11 mouse cellular contexts compared by ENCODE assay signal in the genomic region with DNA sequence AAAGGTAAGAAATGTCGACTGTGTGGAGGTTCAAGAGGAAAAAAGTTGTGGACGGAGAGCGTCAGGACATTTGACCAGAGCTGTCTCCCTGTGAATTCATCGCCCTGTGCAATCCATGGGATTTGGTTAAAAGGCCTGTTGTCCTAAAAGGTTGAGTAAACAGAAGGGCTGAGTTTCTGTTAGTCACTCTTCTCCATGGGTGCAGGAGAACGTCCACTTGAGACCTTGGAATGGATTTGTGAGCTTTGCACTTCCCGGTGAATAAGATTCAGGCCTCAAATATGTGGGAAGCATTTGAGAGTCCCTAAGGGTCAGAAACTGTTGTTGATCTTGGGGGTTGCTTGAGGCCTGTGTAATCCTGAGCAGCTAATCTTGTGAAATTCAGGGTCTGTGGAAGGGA. TPM values are rescaled to one million over a fixed set of nuclear protein-coding genes. Genes with fewer than 3 reads are reported as not detected.
DNase-seq lines count a peak whose midpoint lies in the region; ATAC-seq and TF ChIP-seq lines count a peak whose summit lies in the region.
"Had no signal": no experiment of that assay in that cellular context is flagged by ENCODE, and none has a peak within 500 bp of the region (broad histone marks: within the 10 kb centered on the region; RNA-seq: fewer than 3 reads in every experiment).

No protein-coding gene starts in this region.

- H3K79me2 ChIP-seq in MEL (ENCODE audit: control insufficient read depth, insufficient read depth, low read length, poor library complexity): peaks cover 47% of the 10 kb centered on the region

- H3K4me3 ChIP-seq in heart, embryonic 16.5 days (ENCODE audit: low read length): peak overlapping the region; percentile 82
- H3K4me3 ChIP-seq in MEL (ENCODE audit: control insufficient read depth in 1 of 2, insufficient read depth in 1 of 2, low read depth in 2 of 2, low read length in 2 of 2): no peak overlapping the region
- no peak overlapping the region for H3K4me3 ChIP-seq in hindbrain, embryonic 12.5 days
- H3K4me3 ChIP-seq in lung, embryonic 16.5 days (ENCODE audit: low read length): peak overlapping the region; percentile 86

- no peak for DNase-seq in heart, adult 8-10 months (ENCODE audit: low spot score)
- no peak for DNase-seq in MEL (ENCODE audit: low read depth, low spot score)
- no peak for DNase-seq in spleen, adult 18-20 months
- DNase-seq in spleen, adult 12 weeks (ENCODE audit: low spot score): no peak
- DNase-seq: cerebellum, postnatal 10 days; retina, postnatal 1 day had no signal

- peaks cover 14% of the 10 kb centered on the region for H3K4me1 ChIP-seq in heart, embryonic 16.5 days (ENCODE audit: control insufficient read depth, insufficient read depth, low read length)
- peaks cover 9 to 14% of the 10 kb centered on the region in 2 experiments for H3K4me1 ChIP-seq in MEL (ENCODE audit: control insufficient read depth in 1 of 2, insufficient read depth in 2 of 2, low read length in 2 of 2)
- peaks cover 13% of the 10 kb centered on the region for H3K4me1 ChIP-seq in hindbrain, embryonic 12.5 days
- peaks cover 9% of the 10 kb centered on the region for H3K4me1 ChIP-seq in lung, embryonic 16.5 days (replicated peaks; ENCODE audit: control insufficient read depth, insufficient read depth, low read length)

- no peak for ATAC-seq in heart, embryonic 16.5 days (replicated peaks; ENCODE audit: extremely low read depth, insufficient read depth, low FRiP score)
- no peak for ATAC-seq in hindbrain, embryonic 12.5 days (ENCODE audit: low FRiP score)
- ATAC-seq in lung, embryonic 16.5 days (ENCODE audit: low read depth): 0 out of 2 replicates have a peak, but pooled peaks have one; percentile 20
- ATAC-seq in inflammation-experienced regulatory T-cells, adult 6 months: no peak
- ATAC-seq: Patski had no signal

- no peak for TF ChIP-seq EP300 in MEL (IDR thresholded peaks at IDR 0.05; ENCODE audit: low read depth in 1 of 2, low read length in 2 of 2)

- H3K9ac ChIP-seq in heart, embryonic 16.5 days (ENCODE audit: low read length): peak overlapping the region; percentile 88
- 0 out of 2 replicates have a peak overlapping the region, but pooled peaks have one; percentile 90 for H3K9ac ChIP-seq in MEL (ENCODE audit: control insufficient read depth, low read depth, low read length, poor library complexity, severe bottlenecking)
- H3K9ac ChIP-seq in hindbrain, embryonic 12.5 days: no peak overlapping the region
- H3K9ac ChIP-seq in lung, embryonic 16.5 days (ENCODE audit: low read length): 0 out of 2 replicates have a peak overlapping the region, but pooled peaks have one; percentile 11

- no peak for TF ChIP-seq RAD21 in MEL (IDR thresholded peaks at IDR 0.05; ENCODE audit: low read depth, low read length)

- no peak overlapping the region for H3K27ac ChIP-seq in heart, embryonic 16.5 days (ENCODE audit: low read length)
- no peak overlapping the region; the same call in 1 of the 2 replicates for H3K27ac ChIP-seq in MEL (ENCODE audit: control insufficient read depth, low read depth, low read length)
- H3K27ac ChIP-seq in hindbrain, embryonic 12.5 days: no peak overlapping the region
- peak overlapping the region; percentile 70 for H3K27ac ChIP-seq in lung, embryonic 16.5 days (ENCODE audit: low read length)

- peak overlapping the region; percentile 77 for H3K4me2 ChIP-seq in heart, embryonic 16.5 days (ENCODE audit: low read depth, low read length)
- H3K4me2 ChIP-seq in hindbrain, embryonic 12.5 days (replicated peaks): peak overlapping the region; percentile 93
- peak overlapping the region; percentile 94 for H3K4me2 ChIP-seq in lung, embryonic 16.5 days (ENCODE audit: low read depth, low read length)

- no peak for TF ChIP-seq CTCF in MEL (IDR thresholded peaks at IDR 0.05 in 2 of 3, conservative IDR thresholded peaks at IDR 0.05 in 1 of 3; ENCODE audit: control insufficient read depth in 1 of 3, insufficient read depth in 1 of 3, low read depth in 2 of 3, low read length in 3 of 3, poor library complexity in 1 of 3, severe bottlenecking in 1 of 3)

- WGBS in heart, embryonic 16.5 days: 67% methylated on average over 6 of the region's 6 CpGs
- 81% methylated on average over 6 of the region's 6 CpGs for WGBS in hindbrain, embryonic 12.5 days
- WGBS in lung, embryonic 16.5 days: 57% methylated on average over 6 of the region's 6 CpGs

- no peaks in the 10 kb centered on the region for H3K27me3 ChIP-seq in heart, embryonic 16.5 days (ENCODE audit: control insufficient read depth, insufficient read depth, low read length)
- no peaks in the 10 kb centered on the region for H3K27me3 ChIP-seq in MEL (ENCODE audit: control insufficient read depth in 1 of 2, insufficient read depth in 2 of 2, low read length in 2 of 2)
- no peaks in the 10 kb centered on the region for H3K27me3 ChIP-seq in hindbrain, embryonic 12.5 days
- no peaks in the 10 kb centered on the region for H3K27me3 ChIP-seq in lung, embryonic 16.5 days (ENCODE audit: control insufficient read depth, insufficient read depth, low read depth, low read length)
- H3K27me3 ChIP-seq: Patski had no signal

- TF ChIP-seq POLR2A in MEL (IDR thresholded peaks at IDR 0.05; ENCODE audit: control insufficient read depth in 1 of 2, insufficient read depth in 1 of 2, low read depth in 1 of 2, low read length in 2 of 2, poor library complexity in 1 of 2): no peak

- H3K36me3 ChIP-seq in heart, embryonic 16.5 days (ENCODE audit: control insufficient read depth, insufficient read depth): no peaks in the 10 kb centered on the region
- H3K36me3 ChIP-seq in MEL (ENCODE audit: control insufficient read depth in 1 of 2, insufficient read depth in 2 of 2, low read length in 2 of 2): peaks cover 0 to 22% of the 10 kb centered on the region in 2 experiments; a peak in 2 of 4 replicates
- no peaks in the 10 kb centered on the region for H3K36me3 ChIP-seq in hindbrain, embryonic 12.5 days
- H3K36me3 ChIP-seq in lung, embryonic 16.5 days (ENCODE audit: control insufficient read depth, insufficient read depth, low read length): no peaks in the 10 kb centered on the region

- H3K9me3 ChIP-seq in heart, embryonic 16.5 days (replicated peaks; ENCODE audit: control insufficient read depth, low read length): no peaks in the 10 kb centered on the region
- H3K9me3 ChIP-seq in MEL (replicated peaks; ENCODE audit: insufficient read depth, low read length): no peaks in the 10 kb centered on the region
- no peaks in the 10 kb centered on the region for H3K9me3 ChIP-seq in hindbrain, embryonic 12.5 days (replicated peaks)
- H3K9me3 ChIP-seq in lung, embryonic 16.5 days (ENCODE audit: control insufficient read depth, low read length): no peaks in the 10 kb centered on the region

TF ChIP-seq in MEL, 35 proteins besides CTCF, POLR2A, EP300 and RAD21:
- TF ChIP-seq UBTF (IDR thresholded peaks at IDR 0.05; ENCODE audit: borderline replicate concordance, insufficient read depth, low read depth, low read length): no peak
- TF ChIP-seq MAFK (IDR thresholded peaks at IDR 0.05; ENCODE audit: borderline replicate concordance, low read depth, low read length): no peak
- no peak for TF ChIP-seq BHLHE40 (IDR thresholded peaks at IDR 0.05; ENCODE audit: borderline replicate concordance, low read depth, low read length)
- TF ChIP-seq HCFC1 (IDR thresholded peaks at IDR 0.05; ENCODE audit: low read depth, low read length): no peak
- TF ChIP-seq POLR2AphosphoS2 (IDR thresholded peaks at IDR 0.05; ENCODE audit: low read length): no peak
- no peak for TF ChIP-seq TBP (IDR thresholded peaks at IDR 0.05; ENCODE audit: low read depth, low read length)
- no peak for TF ChIP-seq ZNF384 (IDR thresholded peaks at IDR 0.05; ENCODE audit: low read depth, low read length)
- no peak for TF ChIP-seq ZC3H11A (IDR thresholded peaks at IDR 0.05; ENCODE audit: low read depth, low read length)
- no peak for TF ChIP-seq KAT2A (conservative IDR thresholded peaks at IDR 0.05; ENCODE audit: low read depth, low read length)
- no peak for TF ChIP-seq GATA1 (IDR thresholded peaks at IDR 0.05; ENCODE audit: low read depth, low read length)
- no peak for TF ChIP-seq MXI1 (IDR thresholded peaks at IDR 0.05; ENCODE audit: low read depth, low read length)
- TF ChIP-seq MYB (IDR thresholded peaks at IDR 0.05; ENCODE audit: low read depth, low read length): no peak
- TF ChIP-seq USF1 (IDR thresholded peaks at IDR 0.05; ENCODE audit: low read depth, low read length): no peak
- no peak for TF ChIP-seq GABPA (IDR thresholded peaks at IDR 0.05; ENCODE audit: low read depth, low read length)
- TF ChIP-seq USF2 (IDR thresholded peaks at IDR 0.05; ENCODE audit: borderline replicate concordance in 1 of 2, insufficient read depth in 1 of 2, low read depth in 1 of 2, low read length in 2 of 2): no peak
- TF ChIP-seq ZKSCAN1 (IDR thresholded peaks at IDR 0.05; ENCODE audit: low read depth, low read length): no peak
- no peak for TF ChIP-seq ELF1 (IDR thresholded peaks at IDR 0.05; ENCODE audit: low read depth, low read length)
- no peak for TF ChIP-seq E2F4 (IDR thresholded peaks at IDR 0.05; ENCODE audit: borderline replicate concordance, low read depth, low read length)

RNA-seq across cellular contexts. Expression of gene Arfgef2, which starts 1.4 kb away (rescaled TPM):
- 6.2 TPM in 2 replicates for polyA plus RNA-seq in heart, embryonic 16.5 days (2015; fragmentation: Nextera tagmentation; extraction: Ambion mirVana)
- 10 to 100 TPM; 43.4 to 53.9 (median 47.4) TPM for total RNA-seq in heart, adult 8-10 months (2022)
- 18.3 and 19.1 TPM in 2 replicates for total RNA-seq in MEL (2012; rRNA removed)
- 10 to 100 TPM; 24.5 to 27.4 TPM for polyA plus RNA-seq in MEL (2012; ENCODE audit: insufficient read depth in 1 of 2, insufficient read length in 2 of 2, low read depth in 1 of 2, low replicate concordance in 2 of 2, missing spikeins in 1 of 2)
- polyA plus RNA-seq in hindbrain, embryonic 12.5 days (2016; fragmentation: Nextera tagmentation; extraction: Ambion mirVana): 6.4 and 6.8 TPM in 2 replicates
- 5.8 and 6.1 TPM in 2 replicates for polyA plus RNA-seq in lung, embryonic 16.5 days (2015; fragmentation: Nextera tagmentation; extraction: Ambion mirVana)
- 1 to 10 TPM; 2.4 to 4.2 (median 3.6) TPM for polyA plus RNA-seq in inflammation-experienced regulatory T-cells, adult 6 months (2017; shearing (Covaris generic))

RNA-seq across cellular contexts. Expression of gene Trp53rkb, which starts 14.5 kb away (rescaled TPM):
- polyA plus RNA-seq in heart, embryonic 16.5 days (2015; fragmentation: Nextera tagmentation; extraction: Ambion mirVana): 4.3 and 4.8 TPM in 2 replicates
- 1 to 10 TPM; 1.3 to 3.2 (median 1.9) TPM for total RNA-seq in heart, adult 8-10 months (2022)
- total RNA-seq in MEL (2012; rRNA removed): 7.6 and 8.9 TPM in 2 replicates
- polyA plus RNA-seq in MEL (2012; ENCODE audit: insufficient read depth in 1 of 2, insufficient read length in 2 of 2, low read depth in 1 of 2, low replicate concordance in 2 of 2, missing spikeins in 1 of 2): 1 to 10 TPM in 1 of 2 experiments, not detected in 1; 6.8 TPM
- polyA plus RNA-seq in hindbrain, embryonic 12.5 days (2016; fragmentation: Nextera tagmentation; extraction: Ambion mirVana): 8.9 and 10.0 TPM in 2 replicates
- 5.2 and 5.8 TPM in 2 replicates for polyA plus RNA-seq in lung, embryonic 16.5 days (2015; fragmentation: Nextera tagmentation; extraction: Ambion mirVana)
- under 1 TPM; 0.11 to 0.83 (median 0.44) TPM for polyA plus RNA-seq in inflammation-experienced regulatory T-cells, adult 6 months (2017; shearing (Covaris generic))

Comparison
In these comparisons a context has a peak if more than half of its experiments do, and no peak if none do; other contexts are left out.
1. H3K4me3 ChIP-seq: peak in heart, embryonic 16.5 days (single experiment) and lung, embryonic 16.5 days (single experiment); none in MEL (0 of 2) and hindbrain, embryonic 12.5 days (single experiment).
2. Peak in every context shown above with its lines, with median percentiles within 50 percentile points of each other: H3K4me2 ChIP-seq.